In genomic region chr1:36575347-36575746, GRCm38 (mm10) we compare ENCODE assay signal across 31 mouse cellular contexts. TPM values are rescaled to one million over a fixed set of nuclear protein-coding genes. Genes with fewer than 3 reads are reported as not detected.
DNase-seq lines count a peak whose midpoint lies in the region; ATAC-seq lines count a peak whose summit lies in the region.
"Had no signal": no experiment of that assay in that cellular context is flagged by ENCODE, and none has a peak within 500 bp of the region (broad histone marks: within the 10 kb centered on the region; RNA-seq: fewer than 3 reads in every experiment).

No protein-coding gene starts in this region.

- H3K27me3 ChIP-seq in forebrain, embryonic 10.5 days (ENCODE audit: poor library complexity, severe bottlenecking) = peaks cover 33% of the 10 kb centered on the region; the same call in 1 of the 2 replicates
- H3K27me3 ChIP-seq in forebrain, embryonic 13.5 days = peaks cover 40% of the 10 kb centered on the region
- no peaks in the 10 kb centered on the region; the same call in 1 of the 2 replicates for H3K27me3 ChIP-seq in hindbrain, embryonic 10.5 days (ENCODE audit: insufficient read depth, poor library complexity, severe bottlenecking)
- H3K27me3 ChIP-seq in hindbrain, embryonic 16.5 days (replicated peaks; ENCODE audit: control insufficient read depth, insufficient read depth, low read length) = no peaks in the 10 kb centered on the region
- 0 out of 2 replicates have a peak, but pooled peaks cover 4% of the 10 kb centered on the region for H3K27me3 ChIP-seq in embryonic facial prominence, embryonic 10.5 days (replicated peaks; ENCODE audit: low read depth, poor library complexity, severe bottlenecking)
- no peaks in the 10 kb centered on the region for H3K27me3 ChIP-seq in stomach, embryonic 16.5 days (ENCODE audit: control insufficient read depth, insufficient read depth, low read length)
- H3K27me3 ChIP-seq: embryonic facial prominence, embryonic 15.5 days; forebrain, embryonic 15.5 days; limb, embryonic 13.5 days; midbrain, embryonic 15.5 days; neural tube, embryonic 15.5 days had no signal

- no peaks in the 10 kb centered on the region for H3K36me3 ChIP-seq in forebrain, embryonic 10.5 days (replicated peaks)
- H3K36me3 ChIP-seq in forebrain, embryonic 13.5 days (ENCODE audit: poor library complexity, severe bottlenecking) = no peaks in the 10 kb centered on the region
- H3K36me3 ChIP-seq in hindbrain, embryonic 10.5 days = no peaks in the 10 kb centered on the region
- H3K36me3 ChIP-seq in hindbrain, embryonic 16.5 days (ENCODE audit: control insufficient read depth, insufficient read depth, low read length) = no peaks in the 10 kb centered on the region
- no peaks in the 10 kb centered on the region for H3K36me3 ChIP-seq in embryonic facial prominence, embryonic 10.5 days (replicated peaks)
- no peaks in the 10 kb centered on the region for H3K36me3 ChIP-seq in stomach, embryonic 16.5 days (ENCODE audit: control insufficient read depth, insufficient read depth, low read length)
- H3K36me3 ChIP-seq: embryonic facial prominence, embryonic 15.5 days; forebrain, embryonic 15.5 days; G1E; limb, embryonic 13.5 days; liver, embryonic 12.5 days; midbrain, embryonic 15.5 days; neural tube, embryonic 15.5 days had no signal

- H3K4me2 ChIP-seq in forebrain, embryonic 13.5 days = no peak overlapping the region
- H3K4me2 ChIP-seq in hindbrain, embryonic 16.5 days (ENCODE audit: low read length) = no peak overlapping the region
- no peak overlapping the region for H3K4me2 ChIP-seq in stomach, embryonic 16.5 days (ENCODE audit: low read depth, low read length)
- H3K4me2 ChIP-seq: embryonic facial prominence, embryonic 15.5 days; forebrain, embryonic 15.5 days; limb, embryonic 13.5 days; liver, embryonic 12.5 days; midbrain, embryonic 15.5 days; neural tube, embryonic 15.5 days had no signal

- H3K9ac ChIP-seq in forebrain, embryonic 13.5 days = no peak overlapping the region
- no peak overlapping the region for H3K9ac ChIP-seq in hindbrain, embryonic 16.5 days (ENCODE audit: low read depth, low read length)
- no peak overlapping the region for H3K9ac ChIP-seq in stomach, embryonic 16.5 days (ENCODE audit: low read length)
- H3K9ac ChIP-seq: embryonic facial prominence, embryonic 15.5 days; forebrain, embryonic 15.5 days; limb, embryonic 13.5 days; liver, embryonic 12.5 days; liver, postnatal 0 days; midbrain, embryonic 15.5 days; neural tube, embryonic 15.5 days had no signal

- DNase-seq in forebrain, embryonic 10.5 days (ENCODE audit: extremely low spot score, low spot score) = no peak
- DNase-seq in hindbrain, embryonic 10.5 days (ENCODE audit: low spot score) = no peak
- DNase-seq in embryonic facial prominence, embryonic 10.5 days (ENCODE audit: low spot score) = no peak
- DNase-seq in embryo, embryonic 9.5 days (ENCODE audit: extremely low spot score) = no peak
- DNase-seq: adrenal gland, postnatal 25 days; cerebellum, adult 11-12 months; cerebellum, adult 9-11 months; embryo, embryonic 11 days; kidney, adult 9 months; kidney, postnatal 25 days; liver, postnatal 0 days; right cerebral cortex, postnatal 25 days; spleen, adult 18-20 months; thymus, postnatal 4 days had no signal

- H3K4me1 ChIP-seq in forebrain, embryonic 10.5 days = peaks cover 71% of the 10 kb centered on the region
- peaks cover 18% of the 10 kb centered on the region for H3K4me1 ChIP-seq in forebrain, embryonic 13.5 days
- peaks cover 74% of the 10 kb centered on the region for H3K4me1 ChIP-seq in hindbrain, embryonic 10.5 days (replicated peaks)
- H3K4me1 ChIP-seq in hindbrain, embryonic 16.5 days (ENCODE audit: control insufficient read depth, insufficient read depth, low read depth, low read length) = peaks cover 10% of the 10 kb centered on the region
- peaks cover 75% of the 10 kb centered on the region for H3K4me1 ChIP-seq in embryonic facial prominence, embryonic 10.5 days
- peaks cover 52% of the 10 kb centered on the region for H3K4me1 ChIP-seq in stomach, embryonic 16.5 days (ENCODE audit: control insufficient read depth, insufficient read depth, low read length)

- H3K27ac ChIP-seq in forebrain, embryonic 10.5 days = peak overlapping the region; percentile 41; the same call in 1 of the 2 replicates
- H3K27ac ChIP-seq in forebrain, embryonic 13.5 days = no peak overlapping the region
- peak overlapping the region; percentile 57; the same call in 1 of the 2 replicates for H3K27ac ChIP-seq in hindbrain, embryonic 10.5 days
- no peak overlapping the region for H3K27ac ChIP-seq in hindbrain, embryonic 16.5 days (ENCODE audit: low read depth, low read length)
- peak overlapping the region; percentile 66; the same call in 1 of the 2 replicates for H3K27ac ChIP-seq in embryonic facial prominence, embryonic 10.5 days (replicated peaks)
- 0 out of 2 replicates have a peak overlapping the region, but pooled peaks have one; percentile 13 for H3K27ac ChIP-seq in stomach, embryonic 16.5 days (ENCODE audit: low read length)
- H3K27ac ChIP-seq: embryonic facial prominence, embryonic 15.5 days; forebrain, embryonic 15.5 days; hindbrain, postnatal 0 days; limb, embryonic 13.5 days; liver, embryonic 12.5 days; macrophage; midbrain, embryonic 15.5 days; neural tube, embryonic 15.5 days had no signal

- no peak overlapping the region for H3K4me3 ChIP-seq in forebrain, embryonic 10.5 days
- no peak overlapping the region for H3K4me3 ChIP-seq in forebrain, embryonic 13.5 days
- no peak overlapping the region for H3K4me3 ChIP-seq in hindbrain, embryonic 10.5 days
- no peak overlapping the region for H3K4me3 ChIP-seq in hindbrain, embryonic 16.5 days (ENCODE audit: low read length)
- H3K4me3 ChIP-seq in embryonic facial prominence, embryonic 10.5 days = no peak overlapping the region
- no peak overlapping the region for H3K4me3 ChIP-seq in stomach, embryonic 16.5 days (replicated peaks; ENCODE audit: low read length)
- H3K4me3 ChIP-seq: embryonic facial prominence, embryonic 15.5 days; forebrain, embryonic 15.5 days; limb, embryonic 13.5 days; liver, embryonic 12.5 days; midbrain, embryonic 15.5 days; neural tube, embryonic 15.5 days had no signal

- WGBS in forebrain, embryonic 10.5 days = 68% methylated on average over 6 of the region's 6 CpGs
- 66% methylated on average over 6 of the region's 6 CpGs for WGBS in forebrain, embryonic 13.5 days
- 57% methylated on average over 6 of the region's 6 CpGs for WGBS in hindbrain, embryonic 10.5 days
- 69% methylated on average over 6 of the region's 6 CpGs for WGBS in hindbrain, embryonic 16.5 days
- WGBS in embryonic facial prominence, embryonic 10.5 days = 53% methylated on average over 6 of the region's 6 CpGs
- 52% methylated on average over 6 of the region's 6 CpGs for WGBS in stomach, embryonic 16.5 days

- ATAC-seq in forebrain, embryonic 13.5 days = no peak
- no peak for ATAC-seq in hindbrain, embryonic 16.5 days
- no peak for ATAC-seq in stomach, embryonic 16.5 days (ENCODE audit: insufficient read depth, low FRiP score)
- ATAC-seq: forebrain, embryonic 15.5 days; hindbrain, postnatal 0 days; intestine, postnatal 0 days; liver, embryonic 12.5 days; liver, postnatal 0 days; lung, postnatal 0 days; midbrain, embryonic 15.5 days had no signal

- H3K9me3 ChIP-seq in forebrain, embryonic 10.5 days = no peaks in the 10 kb centered on the region
- no peaks in the 10 kb centered on the region for H3K9me3 ChIP-seq in forebrain, embryonic 13.5 days (replicated peaks)
- H3K9me3 ChIP-seq in hindbrain, embryonic 10.5 days = no peaks in the 10 kb centered on the region
- no peaks in the 10 kb centered on the region for H3K9me3 ChIP-seq in hindbrain, embryonic 16.5 days (ENCODE audit: control insufficient read depth, low read length)
- H3K9me3 ChIP-seq in embryonic facial prominence, embryonic 10.5 days = no peaks in the 10 kb centered on the region
- H3K9me3 ChIP-seq in stomach, embryonic 16.5 days (replicated peaks; ENCODE audit: control insufficient read depth, low read length) = no peaks in the 10 kb centered on the region
- H3K9me3 ChIP-seq: embryonic facial prominence, embryonic 15.5 days; forebrain, embryonic 15.5 days; G1E; limb, embryonic 13.5 days; liver, embryonic 12.5 days; midbrain, embryonic 15.5 days; neural tube, embryonic 15.5 days had no signal

RNA-seq across cellular contexts. Expression of gene Sema4c, which starts 17.2 kb away (rescaled TPM):
- 20.1 and 21.7 TPM in 2 replicates for polyA plus RNA-seq in forebrain, embryonic 10.5 days (2016; fragmentation: Nextera tagmentation; extraction: Ambion mirVana)
- 27.3 and 30.7 TPM in 2 replicates for polyA plus RNA-seq in forebrain, embryonic 13.5 days (2015; fragmentation: Nextera tagmentation; extraction: Ambion mirVana)
- polyA plus RNA-seq in hindbrain, embryonic 10.5 days (2016; fragmentation: Nextera tagmentation; extraction: Ambion mirVana) = 25.4 and 29.6 TPM in 2 replicates
- polyA plus RNA-seq in hindbrain, embryonic 16.5 days (2015; fragmentation: Nextera tagmentation; extraction: Ambion mirVana) = 19.1 and 21.2 TPM in 2 replicates
- 24.9 and 25.9 TPM in 2 replicates for polyA plus RNA-seq in embryonic facial prominence, embryonic 10.5 days (2016; fragmentation: Nextera tagmentation; extraction: Ambion mirVana)
- polyA plus RNA-seq in stomach, embryonic 16.5 days (2015; fragmentation: Nextera tagmentation; extraction: Ambion mirVana) = 10.0 and 10.6 TPM in 2 replicates
- polyA plus RNA-seq: G1E had no signal

RNA-seq across cellular contexts. Expression of gene Ankrd39, which starts 28.1 kb away (rescaled TPM):
- 17.9 and 22.2 TPM in 2 replicates for polyA plus RNA-seq in forebrain, embryonic 10.5 days (2016; fragmentation: Nextera tagmentation; extraction: Ambion mirVana)
- 16.9 and 18.0 TPM in 2 replicates for polyA plus RNA-seq in forebrain, embryonic 13.5 days (2015; fragmentation: Nextera tagmentation; extraction: Ambion mirVana)
- polyA plus RNA-seq in hindbrain, embryonic 10.5 days (2016; fragmentation: Nextera tagmentation; extraction: Ambion mirVana) = 16.9 and 20.6 TPM in 2 replicates
- polyA plus RNA-seq in hindbrain, embryonic 16.5 days (2015; fragmentation: Nextera tagmentation; extraction: Ambion mirVana) = 31.0 and 33.8 TPM in 2 replicates
- polyA plus RNA-seq in embryonic facial prominence, embryonic 10.5 days (2016; fragmentation: Nextera tagmentation; extraction: Ambion mirVana) = 18.9 and 20.3 TPM in 2 replicates
- 26.7 and 30.5 TPM in 2 replicates for polyA plus RNA-seq in stomach, embryonic 16.5 days (2015; fragmentation: Nextera tagmentation; extraction: Ambion mirVana)

RNA-seq across cellular contexts. Expression of gene Gm42417, which starts 36.1 kb away (rescaled TPM):
- polyA plus RNA-seq in forebrain, embryonic 10.5 days (2016; fragmentation: Nextera tagmentation; extraction: Ambion mirVana) = not detected in 2 replicates
- polyA plus RNA-seq in forebrain, embryonic 13.5 days (2015; fragmentation: Nextera tagmentation; extraction: Ambion mirVana) = 0.30 and 0.44 TPM in 2 replicates
- polyA plus RNA-seq in hindbrain, embryonic 10.5 days (2016; fragmentation: Nextera tagmentation; extraction: Ambion mirVana) = 0.75 TPM in 1 of 2 replicates, not detected in the other
- polyA plus RNA-seq in hindbrain, embryonic 16.5 days (2015; fragmentation: Nextera tagmentation; extraction: Ambion mirVana) = 0.30 and 0.57 TPM in 2 replicates
- polyA plus RNA-seq in embryonic facial prominence, embryonic 10.5 days (2016; fragmentation: Nextera tagmentation; extraction: Ambion mirVana) = 0.54 TPM in 1 of 2 replicates, not detected in the other
- 1.9 TPM in 1 of 2 replicates, not detected in the other for polyA plus RNA-seq in stomach, embryonic 16.5 days (2015; fragmentation: Nextera tagmentation; extraction: Ambion mirVana)
- polyA plus RNA-seq: forebrain, embryonic 15.5 days; gonadal fat pad, adult 2 months; heart, embryonic 16.5 days; hindbrain, embryonic 11.5 days; hindbrain, postnatal 0 days; liver, postnatal 0 days had no signal

RNA-seq across cellular contexts. Expression of gene Ankrd23, which starts 38.7 kb away (rescaled TPM):
- polyA plus RNA-seq in forebrain, embryonic 10.5 days (2016; fragmentation: Nextera tagmentation; extraction: Ambion mirVana) = 15.3 and 16.5 TPM in 2 replicates
- polyA plus RNA-seq in forebrain, embryonic 13.5 days (2015; fragmentation: Nextera tagmentation; extraction: Ambion mirVana) = 11.3 and 12.3 TPM in 2 replicates
- 15.7 and 18.0 TPM in 2 replicates for polyA plus RNA-seq in hindbrain, embryonic 10.5 days (2016; fragmentation: Nextera tagmentation; extraction: Ambion mirVana)
- 12.2 and 19.8 TPM in 2 replicates for polyA plus RNA-seq in hindbrain, embryonic 16.5 days (2015; fragmentation: Nextera tagmentation; extraction: Ambion mirVana)
- polyA plus RNA-seq in embryonic facial prominence, embryonic 10.5 days (2016; fragmentation: Nextera tagmentation; extraction: Ambion mirVana) = 15.5 and 16.6 TPM in 2 replicates
- 18.0 and 21.7 TPM in 2 replicates for polyA plus RNA-seq in stomach, embryonic 16.5 days (2015; fragmentation: Nextera tagmentation; extraction: Ambion mirVana)

Comparison
In these comparisons a context has a peak if more than half of its experiments do, and no peak if none do; other contexts are left out.
1. H3K27ac ChIP-seq: peak in forebrain, embryonic 10.5 days (single experiment), hindbrain, embryonic 10.5 days (single experiment), embryonic facial prominence, embryonic 10.5 days (single experiment) and stomach, embryonic 16.5 days (single experiment); none in forebrain, embryonic 13.5 days (single experiment) and hindbrain, embryonic 16.5 days (single experiment).